Mouse (Mus musculus) hindbrain, embryonic 11.5 days (tissue): Measurements from ENCODE around the gene Chst14. TPM values are rescaled to one million over a fixed set of nuclear protein-coding genes. Genes with fewer than 3 reads are reported as not detected.

Source experiments
- ATAC-seq: fragments of 200-750 bp; cut with Nextera tagmentation; 2 replicates; pipeline ENCODE4 v1.8.0; 2017; ENCODE audit warnings: mild to moderate bottlenecking, moderate TSS enrichment, moderate library complexity; ENCODE audit not compliant: low FRiP score
- DNase-seq: peaks from one replicate; pipeline ENCODE4 v3.0.0-alpha.2; 2015; ENCODE audit warnings: low spot score
- H3K27ac ChIP-seq: fragments of 300-500 bp; sonication (generic); 2 replicates; pipeline ENCODE4 v1.5.1; 2014; ENCODE audit warnings: mild to moderate bottlenecking, low read depth, low read length
- H3K27me3 ChIP-seq: fragments of 300-500 bp; sonication (generic); 2 replicates; pipeline ENCODE4 v1.6.1; 2014; ENCODE audit warnings: mild to moderate bottlenecking, low read length, moderate library complexity, mixed read lengths; ENCODE audit not compliant: control insufficient read depth, insufficient read depth
- H3K36me3 ChIP-seq: fragments of 300-500 bp; sonication (generic); 2 replicates; pipeline ENCODE4 v1.6.1; 2014; ENCODE audit warnings: mild to moderate bottlenecking, low read length, moderate library complexity, mixed read lengths; ENCODE audit not compliant: control insufficient read depth, insufficient read depth
- H3K4me1 ChIP-seq: fragments of 300-500 bp; sonication (generic); replicated peaks from 2 replicates; pipeline ENCODE4 v1.6.1; 2014; ENCODE audit warnings: low read length, mixed read lengths; ENCODE audit not compliant: control insufficient read depth, insufficient read depth
- H3K4me2 ChIP-seq: fragments of 300-500 bp; sonication (generic); replicated peaks from 2 replicates; pipeline ENCODE4 v1.6.1; 2014; ENCODE audit warnings: mild to moderate bottlenecking, low read depth, low read length
- H3K4me3 ChIP-seq: fragments of 300-500 bp; sonication (generic); 2 replicates; pipeline ENCODE4 v1.5.1; 2014; ENCODE audit warnings: low read depth, low read length
- H3K9ac ChIP-seq: fragments of 300-500 bp; sonication (generic); 2 replicates; pipeline ENCODE4 v1.6.1; 2014; ENCODE audit warnings: low read depth, low read length
- H3K9me3 ChIP-seq: fragments of 300-500 bp; sonication (generic); 2 replicates; pipeline ENCODE4 v1.6.1; 2016; ENCODE audit warnings: low read length; ENCODE audit not compliant: control insufficient read depth
- WGBS: fragments of 180-500 bp; shearing (Covaris S2); extraction: QIAGEN DNeasy Blood & Tissue Kit; methylation state at CpG from one replicate; pipeline ENCODE4 v1.1.7; 2014; 5-methylcytosine and 5-hydroxymethylcytosine counted together
- polyA plus RNA-seq: library from polyadenylated mRNA; unstranded; fragments of >200 nt; fragmentation: Nextera tagmentation; extraction: Ambion mirVana; gene quantifications from 2 replicates; pipeline ENCODE4 v1.2.1, GENCODE M21; 2014

Chst14 gene
- polyA plus RNA-seq, 1 experiment from 2014 or later, result 22.2 TPM

DNA sequence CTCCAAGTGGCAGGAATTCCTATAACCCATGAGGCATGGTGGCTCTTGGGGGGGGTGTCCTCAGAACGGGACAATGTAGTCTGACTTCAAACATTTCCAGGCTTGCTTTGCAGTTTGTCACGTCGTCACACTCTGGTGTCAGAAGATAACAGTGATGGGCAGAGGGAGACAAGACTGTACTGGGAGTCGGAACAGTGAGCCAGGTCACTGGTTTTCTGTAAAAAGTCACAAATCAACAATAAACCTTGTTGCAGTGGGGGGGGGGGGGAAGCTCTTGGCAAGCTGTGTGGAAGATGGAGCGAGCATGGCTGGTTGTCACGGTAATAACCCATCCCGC is 37.3 kb downstream of the Chst14 start:
- Histone ChIP-seq H3K27me3 (no peaks in the 10 kb centered on the region), H3K9me3 (no peaks in the 10 kb centered on the region), H3K4me2 (no peak overlapping the region), H3K27ac (no peak overlapping the region), H3K4me3 (no peak overlapping the region), H3K9ac (no peak overlapping the region), H3K36me3 (no peaks in the 10 kb centered on the region), H3K4me1 (no peaks in the 10 kb centered on the region)
- DNase-seq (no peak), ATAC-seq (no peak)
- WGBS, result 72% methylated on average over 7 of the region's 7 CpGs

GRCm38 (mm10) chr2:118969585-118970147 is 43.4 kb downstream of the Chst14 start:
- no peaks in the 10 kb centered on the region for H3K4me1 ChIP-seq
- no peak overlapping the region for H3K9ac ChIP-seq
- H3K4me3 ChIP-seq, result no peak overlapping the region
- H3K27ac ChIP-seq, result no peak overlapping the region
- peaks cover 12% of the 10 kb centered on the region for H3K27me3 ChIP-seq
- DNase-seq, result no peak
- 83% methylated on average over 11 of the region's 11 CpGs for WGBS
- no peaks in the 10 kb centered on the region for H3K36me3 ChIP-seq
- no peak overlapping the region for H3K4me2 ChIP-seq
- H3K9me3 ChIP-seq, result no peaks in the 10 kb centered on the region
- ATAC-seq, result no peak

GRCm38 (mm10) chr2:118972048-118972447 is 45.8 kb downstream of the Chst14 start:
- Histone ChIP-seq H3K36me3 (no peaks in the 10 kb centered on the region), H3K27me3 (peaks cover 25% of the 10 kb centered on the region), H3K9ac (no peak overlapping the region), H3K4me1 (no peaks in the 10 kb centered on the region), H3K4me3 (no peak overlapping the region), H3K27ac (no peak overlapping the region), H3K4me2 (no peak overlapping the region), H3K9me3 (no peaks in the 10 kb centered on the region)
- DNase-seq, result no peak
- no peak for ATAC-seq
- WGBS, result 83% methylated on average over 5 of the region's 5 CpGs

- ATAC-seq (peak; percentile 90), DNase-seq (peak; percentile 95)
- Histone ChIP-seq H3K9ac (peak overlapping the region; percentile 60), H3K4me2 (peak overlapping the region; percentile 62), H3K27ac (no peak overlapping the region), H3K27me3 (peaks cover 31% of the 10 kb centered on the region), H3K9me3 (no peaks in the 10 kb centered on the region), H3K4me3 (peak overlapping the region; percentile 28), H3K36me3 (no peaks in the 10 kb centered on the region), H3K4me1 (no peaks in the 10 kb centered on the region)
- WGBS, result 1% methylated on average over 33 of the region's 33 CpGs
These were observed 46.5 kb downstream of the Chst14 start for GRCm38 (mm10) chr2:118972687-118973376.

DNA sequence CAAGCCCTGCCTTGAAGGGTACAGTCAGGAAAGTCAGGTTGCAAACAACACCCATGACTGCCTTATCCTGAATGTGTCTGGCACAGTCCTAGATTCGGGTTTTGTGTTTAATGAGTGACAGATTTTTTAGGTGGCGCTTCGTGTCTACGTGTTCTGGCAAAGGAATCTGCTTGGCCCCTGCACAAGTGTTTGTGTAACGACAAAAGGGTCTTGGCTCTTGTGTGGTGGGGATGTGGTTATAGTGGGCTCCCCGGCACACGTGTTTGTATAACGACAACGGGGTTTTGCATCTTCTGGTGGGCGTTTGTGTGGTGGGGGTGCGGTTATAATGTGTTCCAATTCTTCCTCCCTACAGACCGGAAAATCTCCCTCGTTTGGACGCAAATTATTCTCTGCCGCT is 49.6 kb downstream of the Chst14 start:
- no peaks in the 10 kb centered on the region for H3K36me3 ChIP-seq
- H3K27ac ChIP-seq, result no peak overlapping the region
- H3K9ac ChIP-seq, result peak overlapping the region; percentile 80; the same call in 1 of the 2 replicates
- H3K27me3 ChIP-seq, result peaks cover 31% of the 10 kb centered on the region
- H3K9me3 ChIP-seq, result no peaks in the 10 kb centered on the region
- 6% methylated on average over 15 of the region's 15 CpGs for WGBS
- peak overlapping the region; percentile 94 for H3K4me2 ChIP-seq
- peak; percentile 12; the same call in 1 of the 2 replicates for ATAC-seq
- DNase-seq, result no peak
- H3K4me1 ChIP-seq, result no peaks in the 10 kb centered on the region
- peak overlapping the region; percentile 56 for H3K4me3 ChIP-seq

- Histone ChIP-seq H3K27me3 (peaks cover 31% of the 10 kb centered on the region), H3K27ac (no peak overlapping the region), H3K9ac (peak overlapping the region; percentile 80), H3K4me1 (no peaks in the 10 kb centered on the region), H3K9me3 (no peaks in the 10 kb centered on the region), H3K4me2 (peak overlapping the region; percentile 94), H3K4me3 (peak overlapping the region; percentile 56), H3K36me3 (no peaks in the 10 kb centered on the region)
- under 1% methylated on average over 57 of the region's 57 CpGs for WGBS
- ATAC-seq, result peak; percentile 77
- DNase-seq, result peak; percentile 89
These were observed 50.1 kb downstream of the Chst14 start for GRCm38 (mm10) chr2:118976282-118976929.

DNA sequence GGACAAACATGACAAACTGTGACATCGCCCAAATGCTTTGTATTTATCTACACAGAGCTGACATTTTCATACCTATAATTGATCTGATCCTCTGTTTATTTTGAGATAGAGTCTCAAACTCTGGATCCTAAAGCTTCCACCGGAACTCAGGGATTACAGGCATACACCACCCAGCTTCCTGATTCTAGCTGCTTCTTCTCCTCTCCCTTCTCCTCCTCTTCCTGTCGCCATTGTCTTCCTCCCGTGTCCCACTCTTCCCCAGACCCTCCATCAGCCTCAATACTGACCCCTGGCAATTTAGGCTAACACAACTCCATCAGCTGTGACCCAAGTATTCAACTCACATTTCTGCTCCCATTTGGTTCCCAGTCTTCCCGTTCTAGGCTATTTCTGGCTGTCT is 50.6 kb downstream of the Chst14 start:
- peaks cover 31% of the 10 kb centered on the region for H3K27me3 ChIP-seq

DNA sequence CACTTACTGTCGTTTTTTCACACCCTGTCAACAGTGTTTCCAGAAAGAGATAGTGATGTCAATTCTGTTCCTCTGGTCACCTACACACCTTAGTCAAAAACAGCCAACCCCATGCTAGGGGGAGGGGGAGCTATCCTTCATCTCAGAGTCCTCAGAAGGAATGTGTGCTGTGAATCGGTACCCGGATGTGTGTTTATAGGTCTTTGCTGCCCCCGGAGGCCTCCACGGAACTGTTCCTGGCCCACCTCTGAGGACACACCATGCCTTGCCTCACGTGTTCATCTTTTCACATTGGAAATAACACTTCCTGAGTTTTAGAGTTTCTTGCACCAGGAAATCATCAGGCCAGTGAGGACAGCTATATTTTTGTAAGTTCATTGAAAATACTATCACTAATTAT is 51.8 kb downstream of the Chst14 start:
- no peak overlapping the region for H3K4me3 ChIP-seq
- H3K27ac ChIP-seq, result no peak overlapping the region
- H3K9me3 ChIP-seq, result no peaks in the 10 kb centered on the region
- 27% methylated on average over 6 of the region's 6 CpGs for WGBS
- H3K36me3 ChIP-seq, result no peaks in the 10 kb centered on the region
- ATAC-seq (no peak), DNase-seq (peak; percentile 52)
- H3K4me2 ChIP-seq, result no peak overlapping the region
- no peak overlapping the region for H3K9ac ChIP-seq
- peaks cover 31% of the 10 kb centered on the region for H3K27me3 ChIP-seq
- H3K4me1 ChIP-seq, result no peaks in the 10 kb centered on the region

More for the DNA sequence above, 50.6 kb downstream of the Chst14 start:
- no peak overlapping the region for H3K27ac ChIP-seq
- H3K4me3 ChIP-seq, result peak overlapping the region; percentile 56
- peak; percentile 36 for DNase-seq
- H3K4me2 ChIP-seq, result peak overlapping the region; percentile 94
- H3K36me3 ChIP-seq, result no peaks in the 10 kb centered on the region
- H3K4me1 ChIP-seq, result no peaks in the 10 kb centered on the region
- H3K9me3 ChIP-seq, result no peaks in the 10 kb centered on the region
- H3K9ac ChIP-seq, result no peak overlapping the region; the same call in 1 of the 2 replicates
- 18% methylated on average over 5 of the region's 5 CpGs for WGBS
- ATAC-seq, result no peak
